In the genomic region with DNA sequence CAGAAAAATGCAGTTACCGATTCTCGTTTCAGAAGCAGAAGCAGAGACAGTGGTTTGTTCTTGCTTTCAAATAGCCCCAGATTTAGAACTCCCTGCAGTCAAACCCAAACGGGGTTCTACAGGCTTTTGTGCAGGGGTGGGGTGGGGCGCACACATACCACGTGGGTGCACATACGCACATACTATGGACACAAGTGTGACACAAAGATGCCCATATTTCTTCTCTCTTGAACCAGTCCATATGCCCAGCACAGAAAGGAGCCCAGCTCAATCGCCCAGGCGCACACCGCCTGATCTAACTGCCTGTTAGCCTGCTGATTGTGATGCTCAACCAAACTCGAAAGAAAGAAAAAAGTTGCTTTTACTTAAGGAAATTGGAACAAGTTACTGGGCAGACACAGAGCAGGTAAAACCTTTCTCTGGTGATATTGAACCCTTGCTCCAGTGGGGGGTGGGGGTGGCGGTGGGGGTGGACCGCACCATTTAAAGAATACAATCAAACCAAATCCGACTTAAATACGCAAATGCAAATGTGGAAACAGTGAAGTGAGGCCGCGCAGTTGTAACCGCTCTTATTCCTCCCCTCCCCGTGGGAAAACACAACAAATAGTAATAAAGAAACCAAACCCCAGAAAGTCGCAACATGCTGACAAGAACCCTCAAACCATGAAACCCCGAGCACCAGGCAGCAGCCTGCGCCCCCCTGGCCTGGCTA, we compare ENCODE assay signal across 8 mouse cellular contexts. TPM values are rescaled to one million over a fixed set of nuclear protein-coding genes. Genes with fewer than 3 reads are reported as not detected.
DNase-seq lines count a peak whose midpoint lies in the region; ATAC-seq and TF ChIP-seq lines count a peak whose summit lies in the region.

No protein-coding gene starts in this region.

- no peaks in the 10 kb centered on the region for H3K9me3 ChIP-seq in erythroblast, embryonic 14.5 days (ENCODE audit: control insufficient read depth, low read length)
- no peaks in the 10 kb centered on the region for H3K9me3 ChIP-seq in liver, embryonic 14.5 days (ENCODE audit: control insufficient read depth, low read length)

- peaks cover 37% of the 10 kb centered on the region for H3K27me3 ChIP-seq in erythroblast, embryonic 14.5 days (ENCODE audit: control insufficient read depth)
- H3K27me3 ChIP-seq in testis, adult 2 months (ENCODE audit: control insufficient read depth, insufficient read depth, low read length) = no peaks in the 10 kb centered on the region
- H3K27me3 ChIP-seq in liver, embryonic 14.5 days (ENCODE audit: control insufficient read depth, insufficient read depth, low read length) = peaks cover 25% of the 10 kb centered on the region
- H3K27me3 ChIP-seq in thymus, adult 2 months (ENCODE audit: control insufficient read depth, insufficient read depth, low read length) = peaks cover 2% of the 10 kb centered on the region; the same call in 1 of the 2 replicates

- no peak overlapping the region for H3K27ac ChIP-seq in testis, adult 2 months (ENCODE audit: control insufficient read depth, insufficient read depth, low read depth, low read length)
- H3K27ac ChIP-seq in liver, embryonic 14.5 days = no peak overlapping the region
- no peak overlapping the region for H3K27ac ChIP-seq in thymus, adult 2 months (ENCODE audit: control insufficient read depth, insufficient read depth, low read length)

- H3K4me2 ChIP-seq in liver, embryonic 14.5 days (ENCODE audit: low read depth) = peak overlapping the region; percentile 63

- DNase-seq in testis, postnatal 14 days (ENCODE audit: low spot score) = no peak
- DNase-seq in liver, embryonic 14.5 days (ENCODE audit: low read depth in 3 of 3, low spot score in 3 of 3) = no peak
- no peak for DNase-seq in thymus, adult 2 months
- DNase-seq in thymus, postnatal 0 days (ENCODE audit: low spot score) = no peak

- TF ChIP-seq CTCF in testis, adult 2 months (IDR thresholded peaks at IDR 0.05; ENCODE audit: control insufficient read depth, insufficient read depth, insufficient replicate concordance, low read depth, low read length) = no peak
- TF ChIP-seq CTCF in liver, embryonic 14.5 days (IDR thresholded peaks at IDR 0.05; ENCODE audit: low read depth) = no peak
- TF ChIP-seq CTCF in thymus, adult 2 months (IDR thresholded peaks at IDR 0.05; ENCODE audit: borderline replicate concordance, control insufficient read depth, extremely low read depth, insufficient read depth, low read length, poor library complexity) = no peak

- no peak for TF ChIP-seq POLR2A in testis, adult 2 months (IDR thresholded peaks at IDR 0.05; ENCODE audit: control insufficient read depth, low read depth, low read length)
- TF ChIP-seq POLR2A in thymus, adult 2 months (IDR thresholded peaks at IDR 0.05; ENCODE audit: control insufficient read depth, extremely low read depth, insufficient read depth, low read length, poor library complexity) = no peak

- WGBS in liver, embryonic 14.5 days (ENCODE audit: insufficient replicate concordance) = 20% methylated on average over 21 of the region's 21 CpGs
- WGBS in thymus, adult 2 months = 22% methylated on average over 21 of the region's 21 CpGs

- peak overlapping the region; percentile 40 for H3K4me3 ChIP-seq in erythroblast, embryonic 14.5 days (replicated peaks)
- H3K4me3 ChIP-seq in testis, adult 2 months (ENCODE audit: control insufficient read depth, low read depth, low read length) = peak overlapping the region; percentile 80
- peak overlapping the region in 1 of 2 experiments; percentile 37; a peak in 2 of 4 replicates for H3K4me3 ChIP-seq in liver, embryonic 14.5 days (ENCODE audit: insufficient read depth in 1 of 2, low read depth in 2 of 2, low read length in 2 of 2)
- H3K4me3 ChIP-seq in thymus, adult 2 months (ENCODE audit: control insufficient read depth, insufficient read depth, low read length) = no peak overlapping the region

- no peak overlapping the region for H3K9ac ChIP-seq in liver, embryonic 14.5 days (replicated peaks)

- no peaks in the 10 kb centered on the region for H3K36me3 ChIP-seq in erythroblast, embryonic 14.5 days (ENCODE audit: control insufficient read depth)
- H3K36me3 ChIP-seq in testis, adult 2 months (ENCODE audit: control insufficient read depth, insufficient read depth, low read length) = no peaks in the 10 kb centered on the region
- no peaks in the 10 kb centered on the region for H3K36me3 ChIP-seq in liver, embryonic 14.5 days (replicated peaks; ENCODE audit: control insufficient read depth, insufficient read depth, low read depth)
- no peaks in the 10 kb centered on the region for H3K36me3 ChIP-seq in thymus, adult 2 months (ENCODE audit: control insufficient read depth, insufficient read depth, low read length)

- no peak for TF ChIP-seq EP300 in liver, embryonic 14.5 days (IDR thresholded peaks at IDR 0.05; ENCODE audit: low read depth)

- ATAC-seq in erythroblast, adult 5-6 weeks (replicated peaks; ENCODE audit: low FRiP score, poor library complexity, severe bottlenecking) = no peak
- no peak for ATAC-seq in liver, embryonic 14.5 days (ENCODE audit: insufficient read depth)
- ATAC-seq in cerebellum, adult (ENCODE audit: insufficient number of reproducible peaks, low FRiP score, low TSS enrichment) = no peak

- no peaks in the 10 kb centered on the region for H3K4me1 ChIP-seq in erythroblast, embryonic 14.5 days (ENCODE audit: control insufficient read depth)
- peaks cover 14% of the 10 kb centered on the region for H3K4me1 ChIP-seq in testis, adult 2 months (ENCODE audit: control insufficient read depth, insufficient read depth, low read length)
- no peaks in the 10 kb centered on the region for H3K4me1 ChIP-seq in liver, embryonic 14.5 days (replicated peaks; ENCODE audit: control insufficient read depth in 2 of 2, insufficient read depth in 2 of 2, low read length in 1 of 2)
- H3K4me1 ChIP-seq in thymus, adult 2 months (replicated peaks; ENCODE audit: control insufficient read depth, insufficient read depth, low read length) = no peaks in the 10 kb centered on the region

RNA-seq across cellular contexts. Expression of a gene that starts 30.8 kb away (rescaled TPM):
- 0.08 and 0.22 TPM in 2 replicates for polyA plus RNA-seq in erythroblast, embryonic 14.5 days (2012)
- 5.0 and 6.9 TPM in 2 replicates for total RNA-seq in erythroblast, adult 5-6 weeks (2015; ENCODE audit: low replicate concordance)
- 5.0 and 15.6 TPM in 2 replicates for total RNA-seq in erythroblast, adult 5-6 weeks (2017; ENCODE audit: low replicate concordance)
- 0.94 and 1.2 TPM in 2 replicates for polyA plus RNA-seq in testis, adult 2 months (2012; rRNA removed)
- polyA plus RNA-seq in liver, embryonic 14.5 days (2012; rRNA removed) = 3.0 and 5.7 TPM in 2 replicates
- 5.3 and 6.8 TPM in 2 replicates for polyA plus RNA-seq in liver, embryonic 14.5 days (2014; fragmentation: Nextera tagmentation; extraction: Ambion mirVana)
- 2.8 and 3.1 TPM in 2 replicates for polyA plus RNA-seq in thymus, adult 2 months (2012; rRNA removed)
- 13.3 and 16.2 TPM in 2 replicates for polyA plus RNA-seq in thymus, postnatal 0 days (2015; fragmentation: Nextera tagmentation; extraction: Ambion mirVana)
